Comparison of ENCODE assay signal across 8 mouse cellular contexts in the genomic region with DNA sequence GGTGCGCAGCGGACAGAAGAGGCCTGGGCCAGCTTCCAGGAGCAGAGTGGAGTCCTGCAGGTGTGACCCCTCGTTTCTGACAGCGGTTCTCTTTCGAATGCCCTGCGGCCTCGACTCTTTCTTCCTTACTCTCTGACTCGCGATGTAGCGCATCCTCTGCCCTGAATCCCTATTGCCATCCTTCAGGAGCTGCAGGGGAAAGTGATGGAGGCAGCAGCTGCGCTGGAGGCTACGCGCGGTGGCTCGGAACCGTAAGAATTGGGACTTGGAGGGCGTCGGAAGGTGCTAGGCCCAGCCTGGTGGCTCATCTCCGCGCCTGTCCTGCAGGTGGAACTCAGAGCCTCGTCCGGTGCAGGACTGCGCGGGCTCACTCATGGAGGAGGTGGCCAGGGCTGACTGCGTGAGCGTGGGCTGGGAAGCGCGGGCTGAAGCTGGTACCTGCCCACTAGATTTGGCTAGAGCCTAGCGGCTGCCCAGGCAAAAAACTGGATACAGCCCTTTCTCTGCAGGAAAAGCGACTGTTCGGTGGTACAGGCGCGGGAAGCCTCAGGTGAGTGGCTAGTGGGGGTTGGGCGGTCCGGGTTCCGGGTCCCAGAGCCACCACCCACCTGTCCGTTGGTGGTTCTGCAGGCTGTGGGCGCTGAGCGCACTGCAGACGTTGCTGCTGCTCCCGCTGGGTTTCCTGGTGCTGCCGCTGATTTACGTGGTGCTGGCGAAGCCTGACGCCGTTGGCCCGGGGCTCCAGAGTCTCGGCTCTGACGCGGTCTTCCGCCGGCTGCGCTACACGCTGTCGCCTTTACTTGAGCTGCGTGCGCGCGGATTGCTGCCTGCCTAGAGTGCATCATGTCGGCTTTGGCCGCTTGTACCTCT. TPM values are rescaled to one million over a fixed set of nuclear protein-coding genes. Genes with fewer than 3 reads are reported as not detected.
DNase-seq lines count a peak whose midpoint lies in the region; ATAC-seq and TF ChIP-seq lines count a peak whose summit lies in the region.

No protein-coding gene starts in this region.

- peak in 1 of 2 experiments; percentile 26 for DNase-seq in spleen, adult 2 months (ENCODE audit: low read depth in 1 of 2, low spot score in 2 of 2)
- DNase-seq in spleen, postnatal 4 days (ENCODE audit: low spot score in 2 of 2), result no peak
- peak; percentile 57 for DNase-seq in embryo, embryonic 10.5 days (ENCODE audit: low spot score)
- peak; percentile 23 to 29 for DNase-seq in heart, postnatal 14 days
- DNase-seq in layer of hippocampus, adult 9-11 months, result peak; percentile 69
- DNase-seq in right cerebral cortex, adult 18-20 months, result peak; percentile 83
- DNase-seq in Muller cell, postnatal 12 days (ENCODE audit: inconsistent ontology term), result no peak

- H3K9ac ChIP-seq in lung, embryonic 15.5 days, result peak overlapping the region; percentile 16; the same call in 1 of the 2 replicates

- intact Hi-C loops in heart, postnatal 14 days (cut with DNase I), result loop anchor here (5.0 kb wide), 1 partner anchor 135 kb away; a partner anchor contains a TSS

- peak overlapping the region; percentile 78; the same call in 1 of the 2 replicates for H3K4me3 ChIP-seq in spleen, adult 2 months (ENCODE audit: extremely low read depth, insufficient read depth, insufficient read length)
- H3K4me3 ChIP-seq in lung, embryonic 15.5 days, result peak overlapping the region; percentile 60

- H3K27ac ChIP-seq in spleen, adult 2 months (ENCODE audit: insufficient read depth, low read length), result no peak overlapping the region
- H3K27ac ChIP-seq in lung, embryonic 15.5 days, result no peak overlapping the region

- peak; percentile 40; the same call in 1 of the 2 replicates for ATAC-seq in lung, embryonic 15.5 days (ENCODE audit: borderline replicate concordance, extremely low read depth, low FRiP score, low TSS enrichment)

- TF ChIP-seq CTCF in spleen, adult 2 months (IDR thresholded peaks at IDR 0.05; ENCODE audit: extremely low read depth, insufficient read depth, insufficient read length, insufficient replicate concordance), result no peak

- peaks cover 12% of the 10 kb centered on the region for H3K36me3 ChIP-seq in spleen, adult 2 months (ENCODE audit: control insufficient read depth, insufficient read depth, low read length)
- peaks cover 18% of the 10 kb centered on the region; the same call in 1 of the 2 replicates for H3K36me3 ChIP-seq in lung, embryonic 15.5 days

- no peaks in the 10 kb centered on the region for H3K27me3 ChIP-seq in spleen, adult 2 months (ENCODE audit: control insufficient read depth, insufficient read depth, low read length)
- peaks cover 27% of the 10 kb centered on the region for H3K27me3 ChIP-seq in lung, embryonic 15.5 days

- TF ChIP-seq POLR2A in spleen, adult 2 months (IDR thresholded peaks at IDR 0.05; ENCODE audit: low read depth, low read length), result no peak

- WGBS in spleen, adult 2 months, result 7% methylated on average over 61 of the region's 61 CpGs
- 5% methylated on average over 61 of the region's 61 CpGs for WGBS in lung, embryonic 15.5 days

- H3K9me3 ChIP-seq in lung, embryonic 15.5 days, result no peaks in the 10 kb centered on the region

- H3K4me1 ChIP-seq in spleen, adult 2 months (ENCODE audit: control insufficient read depth, insufficient read depth, insufficient read length), result peaks cover 10% of the 10 kb centered on the region
- peaks cover 19% of the 10 kb centered on the region for H3K4me1 ChIP-seq in lung, embryonic 15.5 days

- peak overlapping the region; percentile 98 for H3K4me2 ChIP-seq in lung, embryonic 15.5 days

RNA-seq across cellular contexts. Expression of a gene that starts 1.7 kb away (rescaled TPM):
- polyA plus RNA-seq in spleen, adult 2 months (2012; rRNA removed), result 20.0 and 22.9 TPM in 2 replicates
- 1 to 10 TPM; 2.7 to 3.9 TPM for total RNA-seq in heart, postnatal 14 days (2021)
- polyA plus RNA-seq in lung, embryonic 15.5 days (2015; fragmentation: Nextera tagmentation; extraction: Ambion mirVana), result 10.2 and 12.2 TPM in 2 replicates

RNA-seq across cellular contexts. Expression of a gene that starts 44.2 kb away (rescaled TPM):
- polyA plus RNA-seq in spleen, adult 2 months (2012; rRNA removed), result 1.2 and 1.5 TPM in 2 replicates
- total RNA-seq in heart, postnatal 14 days (2021), result 1 to 10 TPM; 1.8 to 2.1 TPM
- polyA plus RNA-seq in lung, embryonic 15.5 days (2015; fragmentation: Nextera tagmentation; extraction: Ambion mirVana), result 4.3 TPM in 2 replicates

RNA-seq across cellular contexts. Expression of a gene that starts 53.6 kb away (rescaled TPM):
- polyA plus RNA-seq in spleen, adult 2 months (2012; rRNA removed), result 0.05 and 0.14 TPM in 2 replicates
- total RNA-seq in heart, postnatal 14 days (2021), result 1 to 10 TPM; 2.1 to 2.2 TPM
- polyA plus RNA-seq in lung, embryonic 15.5 days (2015; fragmentation: Nextera tagmentation; extraction: Ambion mirVana), result 0.30 and 1.8 TPM in 2 replicates

Comparison
In these comparisons a context has a peak if more than half of its experiments do, and no peak if none do; other contexts are left out.
1. DNase-seq: peak in embryo, embryonic 10.5 days (single experiment), heart, postnatal 14 days (2 of 2), layer of hippocampus, adult 9-11 months (single experiment) and right cerebral cortex, adult 18-20 months (single experiment); none in spleen, postnatal 4 days (0 of 2) and Muller cell, postnatal 12 days (single experiment).